Mouse (Mus musculus): ENCODE measurements at regions not wholly inside any gene's neighbourhood (a gene's known extent, or its start where the extent isn't known, plus 50 kb on each side); places are given as distances from the start of the nearest gene placed in this dataset.

- no peak for DNase-seq (ENCODE audit: extremely low spot score)
Measured at GRCm38 (mm10) chr3:8751356-8751755, 858.5 kb downstream of the Zfp704 start.

- no peak for DNase-seq (ENCODE audit: extremely low spot score)
Measured at GRCm38 (mm10) chr3:8750858-8751257, 859.0 kb downstream of the Zfp704 start.

GRCm38 (mm10) chr3:8750162-8750561 lies 859.7 kb downstream of the Zfp704 start:
- no peak for DNase-seq (ENCODE audit: extremely low spot score)

- no peak for DNase-seq (ENCODE audit: extremely low spot score)
Measured at GRCm38 (mm10) chr3:8747201-8747600, 862.7 kb downstream of the Zfp704 start.

- no peak for DNase-seq (ENCODE audit: extremely low spot score)
Measured at GRCm38 (mm10) chr3:8746677-8747076, 863.2 kb downstream of the Zfp704 start.

- DNase-seq (ENCODE audit: extremely low spot score) = no peak
Measured at GRCm38 (mm10) chr3:8746037-8746436, 863.8 kb downstream of the Zfp704 start.

- DNase-seq (ENCODE audit: extremely low spot score) = no peak
Measured at GRCm38 (mm10) chr3:8744857-8745256, 865.0 kb downstream of the Zfp704 start.

GRCm38 (mm10) chr3:8743650-8744049 lies 866.2 kb downstream of the Zfp704 start:
- DNase-seq (ENCODE audit: extremely low spot score) = no peak

- no peak for DNase-seq (ENCODE audit: extremely low spot score)
Measured at GRCm38 (mm10) chr3:8741266-8742023, 868.4 kb downstream of the Zfp704 start.

GRCm38 (mm10) chr3:8740710-8741109 lies 869.2 kb downstream of the Zfp704 start:
- no peak for DNase-seq (ENCODE audit: extremely low spot score)

- DNase-seq (ENCODE audit: extremely low spot score) = no peak
Measured at GRCm38 (mm10) chr3:8739299-8739698, 870.6 kb downstream of the Zfp704 start.

GRCm38 (mm10) chr3:8736239-8736953 lies 873.5 kb downstream of the Zfp704 start:
- DNase-seq (ENCODE audit: extremely low spot score) = peak; percentile 39

- no peak for DNase-seq (ENCODE audit: extremely low spot score)
Measured at GRCm38 (mm10) chr3:8734096-8734495, 875.8 kb downstream of the Zfp704 start.

GRCm38 (mm10) chr3:8731398-8731797 lies 878.5 kb downstream of the Zfp704 start:
- no peak for DNase-seq (ENCODE audit: extremely low spot score)

- no peak for DNase-seq (ENCODE audit: extremely low spot score)
Measured at GRCm38 (mm10) chr3:8721628-8722594, 888.0 kb downstream of the Zfp704 start.

- no peak for DNase-seq (ENCODE audit: extremely low spot score)
Measured at GRCm38 (mm10) chr3:8720586-8721100, 889.2 kb downstream of the Zfp704 start.

- DNase-seq (ENCODE audit: extremely low spot score) = no peak
Measured at GRCm38 (mm10) chr3:8718206-8718605, 891.7 kb downstream of the Zfp704 start.

- DNase-seq (ENCODE audit: extremely low spot score) = peak; percentile 89
Measured at GRCm38 (mm10) chr3:8717334-8717812, 892.5 kb downstream of the Zfp704 start.

All from embryo, embryonic 9.5 days (tissue).